Mouse (Mus musculus) kidney, adult 2 months (tissue): ENCODE data around the gene Kcnc4.

Experiments
- CTCF ChIP-seq: fragments of 200-500 bp; conservative IDR thresholded peaks from 2 replicates; pipeline ENCODE4 v1.5.1; 2011; ENCODE audit warnings: low read depth, mild to moderate bottlenecking, control low read depth, low read length, moderate library complexity, mixed read lengths; ENCODE audit not compliant: insufficient read depth, insufficient read length
- POLR2A ChIP-seq: fragments of 200-500 bp; IDR thresholded peaks from one replicate; pipeline ENCODE4 v1.6.1; 2011; ENCODE audit warnings: low read depth, low read length, control low read depth

DNA sequence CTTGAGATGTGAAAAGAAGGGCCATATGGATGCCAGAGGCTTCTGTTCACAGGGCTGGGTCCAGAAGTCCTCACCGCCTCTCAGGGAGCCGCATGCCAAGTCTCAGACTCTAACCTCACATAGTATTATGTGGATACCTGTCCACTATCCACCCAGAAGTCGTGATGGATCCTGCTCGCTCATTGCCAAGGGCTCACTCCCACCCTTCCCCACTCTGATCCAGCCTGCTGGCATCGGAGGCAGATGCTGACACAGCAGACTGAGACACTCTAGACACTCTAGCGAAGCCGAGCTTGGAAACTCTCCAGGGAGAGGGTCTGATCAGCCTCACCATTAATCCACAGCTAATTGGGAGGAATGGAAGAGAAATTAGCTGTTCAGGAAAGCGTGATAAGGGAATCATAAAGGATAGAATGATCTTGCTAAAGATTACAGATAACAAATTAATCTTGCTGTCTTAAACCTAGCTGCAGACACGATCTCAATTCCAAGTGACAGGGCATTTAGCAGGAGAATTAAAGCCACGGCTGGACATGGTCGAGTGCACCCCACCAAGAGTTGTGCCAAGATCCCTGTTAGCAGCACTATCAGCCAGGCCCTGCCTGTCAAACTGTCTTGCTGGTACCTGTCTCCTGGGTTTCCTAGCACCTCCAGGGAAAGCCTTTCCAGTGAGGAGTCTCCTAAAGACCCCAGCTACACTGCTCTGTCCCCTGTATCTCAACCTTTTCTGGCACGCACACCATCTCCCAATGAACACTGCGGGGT, 36.9 kb upstream of the Kcnc4 start:
- TF ChIP-seq POLR2A = no peak
- TF ChIP-seq CTCF = no peak
